Mouse (Mus musculus): Measurements from ENCODE around the gene Samd1.

- no peak for TF ChIP-seq TAL1 (IDR thresholded peaks at IDR 0.05; ENCODE audit: low read length)
- TF ChIP-seq GATA1 (IDR thresholded peaks at IDR 0.05; ENCODE audit: low read length) = no peak
Measured at GRCm38 (mm10) chr8:83990170-83990569, 7.3 kb upstream of the Samd1 start.
